Mouse (Mus musculus) heart, embryonic 12.5 days (tissue): ENCODE results near the gene 2310034G01Rik. TPM values are rescaled to one million over a fixed set of nuclear protein-coding genes. Genes with fewer than 3 reads are reported as not detected.

ENCODE experiments used
- ATAC-seq: fragments of 200-750 bp; cut with Nextera tagmentation; 2 replicates; pipeline ENCODE4 v1.8.0; 2017; ENCODE audit warnings: moderate TSS enrichment, moderate library complexity; ENCODE audit not compliant: insufficient number of reproducible peaks, low FRiP score
- H3K27ac ChIP-seq: fragments of 300-500 bp; sonication (generic); 2 replicates; pipeline ENCODE4 v1.5.1; 2016; ENCODE audit warnings: mild to moderate bottlenecking, moderate library complexity; ENCODE audit not compliant: poor library complexity, severe bottlenecking
- H3K27me3 ChIP-seq: fragments of 300-500 bp; sonication (generic); replicated peaks from 2 replicates; pipeline ENCODE4 v1.6.1; 2016; ENCODE audit warnings: mild to moderate bottlenecking, moderate library complexity
- H3K36me3 ChIP-seq: fragments of 300-500 bp; sonication (generic); 2 replicates; pipeline ENCODE4 v1.6.1; 2016; ENCODE audit warnings: mild to moderate bottlenecking, moderate library complexity
- H3K4me1 ChIP-seq: fragments of 300-500 bp; sonication (generic); replicated peaks from 2 replicates; pipeline ENCODE4 v1.6.1; 2016; ENCODE audit warnings: mild to moderate bottlenecking
- H3K4me2 ChIP-seq: fragments of 300-500 bp; sonication (generic); 2 replicates; pipeline ENCODE4 v1.6.1; 2016; ENCODE audit warnings: mild to moderate bottlenecking, moderate library complexity
- H3K4me3 ChIP-seq: fragments of 300-500 bp; sonication (generic); 2 replicates; pipeline ENCODE4 v1.5.1; 2016; ENCODE audit warnings: mild to moderate bottlenecking
- H3K9ac ChIP-seq: fragments of 300-500 bp; sonication (generic); 2 replicates; pipeline ENCODE4 v1.6.1; 2016; ENCODE audit warnings: mild to moderate bottlenecking, moderate library complexity
- H3K9me3 ChIP-seq: fragments of 300-500 bp; sonication (generic); replicated peaks from 2 replicates; pipeline ENCODE4 v1.6.1; 2016; ENCODE audit warnings: mild to moderate bottlenecking, moderate library complexity
- WGBS: fragments of 180-500 bp; shearing (Covaris S2); methylation state at CpG from one replicate; pipeline ENCODE4 v1.1.7; 2016; 5-methylcytosine and 5-hydroxymethylcytosine counted together
- polyA plus RNA-seq: library from polyadenylated mRNA; unstranded; fragments of >200 nt; fragmentation: Nextera tagmentation; extraction: Ambion mirVana; gene quantifications from 2 replicates; pipeline ENCODE4 v1.2.1, GENCODE M21; 2016

The 2310034G01Rik gene
- polyA plus RNA-seq, 1 experiment from 2014 or later, result 1.2 TPM

GRCm38 (mm10) chr19:46311341-46311740 lies 38.8 kb downstream of the 2310034G01Rik start:
- 90% methylated on average over 9 of the region's 9 CpGs for WGBS
- Histone ChIP-seq H3K4me3 (no peak overlapping the region), H3K4me1 (peaks cover 35% of the 10 kb centered on the region), H3K36me3 (peaks cover 44% of the 10 kb centered on the region), H3K27me3 (peaks cover 87% of the 10 kb centered on the region), H3K9ac (no peak overlapping the region), H3K9me3 (no peaks in the 10 kb centered on the region), H3K4me2 (no peak overlapping the region), H3K27ac (no peak overlapping the region)
- ATAC-seq, result no peak

GRCm38 (mm10) chr19:46310312-46310865 lies 39.7 kb downstream of the 2310034G01Rik start:
- no peak overlapping the region for H3K9ac ChIP-seq
- peaks cover 77% of the 10 kb centered on the region for H3K27me3 ChIP-seq
- H3K4me2 ChIP-seq, result no peak overlapping the region
- H3K4me1 ChIP-seq, result peaks cover 30% of the 10 kb centered on the region
- H3K36me3 ChIP-seq, result peaks cover 44% of the 10 kb centered on the region
- H3K4me3 ChIP-seq, result no peak overlapping the region
- no peak for ATAC-seq
- no peaks in the 10 kb centered on the region for H3K9me3 ChIP-seq
- no peak overlapping the region for H3K27ac ChIP-seq
- 83% methylated on average over 12 of the region's 12 CpGs for WGBS

GRCm38 (mm10) chr19:46309651-46310305 lies 40.3 kb downstream of the 2310034G01Rik start:
- Histone ChIP-seq H3K9ac (no peak overlapping the region), H3K4me2 (no peak overlapping the region), H3K27me3 (peaks cover 71% of the 10 kb centered on the region), H3K4me3 (no peak overlapping the region), H3K36me3 (peaks cover 44% of the 10 kb centered on the region), H3K9me3 (no peaks in the 10 kb centered on the region), H3K27ac (no peak overlapping the region), H3K4me1 (peaks cover 27% of the 10 kb centered on the region)
- 74% methylated on average over 21 of the region's 21 CpGs for WGBS
- ATAC-seq, result no peak

- peak overlapping the region; percentile 68 for H3K9ac ChIP-seq
- peaks cover 44% of the 10 kb centered on the region for H3K36me3 ChIP-seq
- ATAC-seq, result no peak
- H3K4me2 ChIP-seq, result peak overlapping the region; percentile 74
- WGBS, result 2% methylated on average over 47 of the region's 47 CpGs
- H3K4me1 ChIP-seq, result peaks cover 22% of the 10 kb centered on the region
- H3K4me3 ChIP-seq, result peak overlapping the region; percentile 40
- H3K27ac ChIP-seq, result no peak overlapping the region
- no peaks in the 10 kb centered on the region for H3K9me3 ChIP-seq
- peaks cover 62% of the 10 kb centered on the region for H3K27me3 ChIP-seq
Observed at GRCm38 (mm10) chr19:46308706-46309435, 41.2 kb downstream of the 2310034G01Rik start.

- H3K27me3 ChIP-seq, result peaks cover 56% of the 10 kb centered on the region
- H3K9me3 ChIP-seq, result no peaks in the 10 kb centered on the region
- peak overlapping the region; percentile 74 for H3K4me2 ChIP-seq
- H3K4me3 ChIP-seq, result peak overlapping the region; percentile 40; the same call in 1 of the 2 replicates
- peaks cover 44% of the 10 kb centered on the region for H3K36me3 ChIP-seq
- peak overlapping the region; percentile 68; the same call in 1 of the 2 replicates for H3K9ac ChIP-seq
- no peak for ATAC-seq
- H3K4me1 ChIP-seq, result peaks cover 25% of the 10 kb centered on the region
- WGBS, result 65% methylated on average over 16 of the region's 16 CpGs
- no peak overlapping the region for H3K27ac ChIP-seq
Observed at GRCm38 (mm10) chr19:46308303-46308702, 41.8 kb downstream of the 2310034G01Rik start.

- no peaks in the 10 kb centered on the region for H3K9me3 ChIP-seq
- ATAC-seq, result no peak
- H3K4me3 ChIP-seq, result no peak overlapping the region
- H3K36me3 ChIP-seq, result peaks cover 43% of the 10 kb centered on the region
- 72% methylated on average over 16 of the region's 16 CpGs for WGBS
- H3K4me1 ChIP-seq, result peaks cover 25% of the 10 kb centered on the region
- peaks cover 51% of the 10 kb centered on the region for H3K27me3 ChIP-seq
- H3K9ac ChIP-seq, result no peak overlapping the region
- H3K4me2 ChIP-seq, result no peak overlapping the region
- H3K27ac ChIP-seq, result no peak overlapping the region
Observed at GRCm38 (mm10) chr19:46307781-46308180, 42.3 kb downstream of the 2310034G01Rik start.

- H3K27ac ChIP-seq, result no peak overlapping the region
- ATAC-seq, result no peak
- H3K9ac ChIP-seq, result no peak overlapping the region
- no peak overlapping the region for H3K4me2 ChIP-seq
- H3K9me3 ChIP-seq, result no peaks in the 10 kb centered on the region
- H3K36me3 ChIP-seq, result peaks cover 34% of the 10 kb centered on the region
- peaks cover 44% of the 10 kb centered on the region for H3K27me3 ChIP-seq
- peaks cover 25% of the 10 kb centered on the region for H3K4me1 ChIP-seq
- H3K4me3 ChIP-seq, result no peak overlapping the region
- 88% methylated on average over 9 of the region's 9 CpGs for WGBS
Observed at GRCm38 (mm10) chr19:46306751-46307289, 43.3 kb downstream of the 2310034G01Rik start.

GRCm38 (mm10) chr19:46306268-46306610 lies 43.9 kb downstream of the 2310034G01Rik start:
- ATAC-seq, result no peak
- peak overlapping the region; percentile 81 for H3K4me3 ChIP-seq
- peaks cover 25% of the 10 kb centered on the region for H3K4me1 ChIP-seq
- peak overlapping the region; percentile 99 for H3K4me2 ChIP-seq
- no peaks in the 10 kb centered on the region for H3K9me3 ChIP-seq
- H3K9ac ChIP-seq, result peak overlapping the region; percentile 82
- H3K36me3 ChIP-seq, result peaks cover 28% of the 10 kb centered on the region
- peaks cover 38% of the 10 kb centered on the region for H3K27me3 ChIP-seq
- H3K27ac ChIP-seq, result no peak overlapping the region
- 57% methylated on average over 5 of the region's 5 CpGs for WGBS

- under 1% methylated on average over 42 of the region's 43 CpGs for WGBS
- Histone ChIP-seq H3K4me2 (peak overlapping the region; percentile 99), H3K4me3 (peak overlapping the region; percentile 81), H3K27ac (peak overlapping the region; percentile 69), H3K27me3 (peaks cover 33% of the 10 kb centered on the region), H3K4me1 (peaks cover 25% of the 10 kb centered on the region), H3K9me3 (no peaks in the 10 kb centered on the region), H3K36me3 (peaks cover 22% of the 10 kb centered on the region), H3K9ac (peak overlapping the region; percentile 82)
- peak; percentile 86 for ATAC-seq
Observed at GRCm38 (mm10) chr19:46305432-46306267, 44.5 kb downstream of the 2310034G01Rik start.

GRCm38 (mm10) chr19:46304908-46305333 lies 45.2 kb downstream of the 2310034G01Rik start:
- H3K27me3 ChIP-seq, result peaks cover 26% of the 10 kb centered on the region
- ATAC-seq, result peak; percentile 39
- peak overlapping the region; percentile 69 for H3K27ac ChIP-seq
- H3K4me1 ChIP-seq, result peaks cover 25% of the 10 kb centered on the region
- peaks cover 15% of the 10 kb centered on the region for H3K36me3 ChIP-seq
- under 1% methylated on average over 34 of the region's 34 CpGs for WGBS
- no peaks in the 10 kb centered on the region for H3K9me3 ChIP-seq
- peak overlapping the region; percentile 82 for H3K9ac ChIP-seq
- H3K4me3 ChIP-seq, result peak overlapping the region; percentile 81
- H3K4me2 ChIP-seq, result peak overlapping the region; percentile 99
